Mouse (Mus musculus) left cerebral cortex, postnatal 25 days (tissue): Measurements from ENCODE around the gene Ubl4b. TPM values are rescaled to one million over a fixed set of nuclear protein-coding genes. Genes with fewer than 3 reads are reported as not detected.
A peak's percentile ranks its signal among the peaks of the same experiment; 100 is the strongest.

Source experiments
- DNase-seq, 2 experiments: peaks; one replicate each; pipeline ENCODE4 v3.0.0; 2022; ENCODE audit warnings: low spot score in 2 of 2, mixed read lengths in 1 of 2
- intact Hi-C: fragments of 180-260 bp; cut with DNase I; formaldehyde crosslinking; loops from one replicate; pipeline ENCODE4 v1.15.1; 2025
- total RNA-seq, 2 experiments: library from RNA; stranded (reverse); gene quantifications; 2 replicates each; pipeline ENCODE4 v1.2.3; 2021

The Ubl4b gene
- total RNA-seq, 2 experiments from 2014 or later: 0.23 TPM; not detected in 1

DNA sequence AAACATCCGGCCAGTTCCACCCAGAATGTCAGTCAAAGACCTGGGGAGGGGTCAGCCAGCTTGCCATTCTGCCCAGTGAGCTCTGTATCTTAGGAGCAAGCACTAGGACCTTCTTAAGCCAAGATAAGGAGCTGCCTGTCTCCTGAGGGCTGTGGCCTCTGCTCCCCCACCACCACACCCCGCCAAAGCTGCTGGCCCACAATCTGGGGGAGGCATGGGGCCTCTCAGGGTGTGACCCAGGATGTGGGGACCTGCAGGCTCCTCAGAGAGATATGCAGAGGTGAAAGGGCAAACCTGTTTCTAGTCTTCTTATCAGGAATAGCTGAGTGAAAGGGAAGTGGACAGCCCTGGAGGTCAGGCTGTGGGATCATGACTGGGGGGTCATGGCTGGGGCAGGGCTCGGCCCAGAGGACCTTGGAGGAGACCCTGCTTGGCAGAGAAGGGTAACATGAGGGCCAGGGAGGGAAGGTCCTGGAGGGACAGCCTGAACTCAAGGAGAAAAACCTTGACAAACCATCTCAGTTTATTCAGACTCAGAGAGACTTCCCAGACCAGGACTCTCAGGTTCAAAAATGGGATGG is 23.0 kb upstream of the Ubl4b start:
- intact Hi-C loops: loop anchor here (2.0 kb wide), 1 partner anchor 19 kb away; no protein-coding TSS in a partner anchor
- DNase-seq: no peak

DNA sequence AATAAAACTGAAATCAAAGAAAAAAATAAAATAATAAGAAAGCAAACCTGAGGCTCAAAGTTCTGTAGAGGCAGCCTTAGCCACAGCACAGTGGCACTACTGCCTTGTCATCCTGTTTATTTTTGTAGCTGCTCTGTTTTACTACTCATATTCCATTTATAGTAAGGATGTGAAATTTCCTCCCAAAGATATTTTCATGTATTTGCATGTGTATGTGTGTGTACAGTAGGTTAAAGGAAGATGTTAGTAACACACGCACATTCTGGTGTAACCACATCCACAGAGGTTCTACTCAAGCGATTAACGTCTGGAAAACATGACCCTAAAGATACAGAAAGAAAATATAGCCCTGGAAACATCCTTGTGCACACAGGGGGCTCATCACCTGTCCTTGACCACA is 21.9 kb upstream of the Ubl4b start:
- DNase-seq: no peak
- intact Hi-C loops: no loop called here

- intact Hi-C loops: no loop called here
- DNase-seq: peak in 1 of 2 experiments; percentile 16
Measured at GRCm38 (mm10) chr3:107571205-107571604, 16.3 kb upstream of the Ubl4b start.

GRCm38 (mm10) chr3:107568721-107569120 is 13.8 kb upstream of the Ubl4b start:
- no peak for DNase-seq
- intact Hi-C loops: no loop called here

GRCm38 (mm10) chr3:107567766-107568165 is 12.9 kb upstream of the Ubl4b start:
- no peak for DNase-seq
- intact Hi-C loops: no loop called here

- no peak for DNase-seq
- intact Hi-C loops: no loop called here
Measured at GRCm38 (mm10) chr3:107565331-107565730, 10.5 kb upstream of the Ubl4b start.

- intact Hi-C loops: no loop called here
- no peak for DNase-seq
Measured at GRCm38 (mm10) chr3:107563880-107564279, 9.0 kb upstream of the Ubl4b start.

- intact Hi-C loops: no loop called here
Measured at GRCm38 (mm10) chr3:107562591-107562990, 7.7 kb upstream of the Ubl4b start.

DNA sequence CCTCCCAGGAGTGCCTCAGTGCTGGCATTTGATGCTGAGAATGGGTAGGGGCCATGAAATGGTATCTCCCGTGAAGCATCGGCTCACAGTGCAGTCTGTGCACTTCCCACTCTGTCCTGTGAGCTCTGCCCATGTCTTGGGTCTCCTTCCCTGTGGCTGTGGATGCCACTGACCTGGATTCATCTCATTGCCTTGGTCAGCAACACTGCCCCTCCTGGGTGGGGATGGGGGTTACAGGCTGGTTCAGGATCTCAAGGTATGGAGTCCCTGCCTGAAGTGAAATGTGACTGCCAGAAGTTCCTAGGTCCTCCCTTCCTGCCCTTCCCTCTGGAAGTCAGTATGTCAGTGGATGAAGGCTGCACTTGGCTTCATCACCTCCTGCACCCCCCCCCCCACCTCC is 7.2 kb upstream of the Ubl4b start:
- intact Hi-C loops: no loop called here
- DNase-seq: no peak

More at GRCm38 (mm10) chr3:107562591-107562990, 7.7 kb upstream of the Ubl4b start:
- no peak for DNase-seq

GRCm38 (mm10) chr3:107559183-107559582 is 4.3 kb upstream of the Ubl4b start:
- DNase-seq: peak; percentile 64 to 66
- intact Hi-C loops: loop anchor here (2.0 to 5.0 kb wide), 2 partner anchors 20 to 53 kb away; no protein-coding TSS in a partner anchor

DNA sequence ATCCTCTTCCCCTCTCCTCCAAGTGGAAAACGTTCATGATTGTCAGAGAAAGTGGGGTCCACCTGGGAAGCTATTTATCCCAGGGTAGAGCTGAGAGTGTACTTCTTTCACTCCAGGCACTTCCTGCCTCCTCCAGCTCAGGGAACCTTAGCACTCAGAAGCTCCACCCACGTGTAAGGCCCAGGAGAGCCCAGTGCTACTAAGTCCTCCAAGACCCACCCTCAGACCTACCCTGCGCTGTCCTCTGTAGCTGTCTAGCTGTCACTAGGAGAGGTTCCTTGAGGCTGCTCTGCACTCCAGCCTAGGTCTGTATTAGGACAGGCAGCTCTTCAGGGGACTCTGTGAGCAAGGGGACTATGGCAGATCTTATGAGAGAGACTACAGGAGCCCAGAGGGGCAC is 3.9 kb upstream of the Ubl4b start:
- intact Hi-C loops: loop anchor here (2.0 to 5.0 kb wide), 2 partner anchors 20 to 54 kb away; no protein-coding TSS in a partner anchor
- DNase-seq: no peak

- intact Hi-C loops: no loop called here
- DNase-seq: peak; percentile 66 to 71
Measured at GRCm38 (mm10) chr3:107550409-107551049, 4.3 kb downstream of the Ubl4b start.

GRCm38 (mm10) chr3:107546956-107547355 is 7.9 kb downstream of the Ubl4b start:
- intact Hi-C loops: loop anchor here (5.0 kb wide), 1 partner anchor 35 kb away; no protein-coding TSS in a partner anchor
- no peak for DNase-seq

- DNase-seq: no peak
- intact Hi-C loops: loop anchor here (5.0 kb wide), 1 partner anchor 36 kb away; no protein-coding TSS in a partner anchor
Measured at GRCm38 (mm10) chr3:107545716-107546412, 9.0 kb downstream of the Ubl4b start.

DNA sequence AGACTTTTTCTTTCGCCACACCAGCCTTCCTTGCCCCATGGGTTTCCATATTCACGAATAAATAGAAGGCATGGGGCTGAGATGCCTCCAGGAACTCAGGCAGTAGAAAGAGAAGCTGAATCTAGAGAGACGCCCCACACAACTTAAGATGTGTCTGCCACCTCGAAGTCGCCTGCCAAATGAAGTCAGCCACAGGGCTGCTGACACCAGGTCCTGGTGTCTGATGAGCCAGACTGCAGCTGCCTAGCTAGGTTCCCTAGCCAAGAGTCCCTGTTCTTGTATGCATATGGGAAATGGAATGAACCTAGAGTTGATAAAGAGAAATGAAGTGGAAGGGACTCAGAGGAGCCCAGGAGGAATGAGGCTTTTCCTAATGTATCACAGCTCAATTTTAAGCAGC is 9.6 kb downstream of the Ubl4b start:
- peak in 1 of 2 experiments; percentile 10 for DNase-seq
- intact Hi-C loops: loop anchor here (5.0 kb wide), 1 partner anchor 37 kb away; no protein-coding TSS in a partner anchor

DNA sequence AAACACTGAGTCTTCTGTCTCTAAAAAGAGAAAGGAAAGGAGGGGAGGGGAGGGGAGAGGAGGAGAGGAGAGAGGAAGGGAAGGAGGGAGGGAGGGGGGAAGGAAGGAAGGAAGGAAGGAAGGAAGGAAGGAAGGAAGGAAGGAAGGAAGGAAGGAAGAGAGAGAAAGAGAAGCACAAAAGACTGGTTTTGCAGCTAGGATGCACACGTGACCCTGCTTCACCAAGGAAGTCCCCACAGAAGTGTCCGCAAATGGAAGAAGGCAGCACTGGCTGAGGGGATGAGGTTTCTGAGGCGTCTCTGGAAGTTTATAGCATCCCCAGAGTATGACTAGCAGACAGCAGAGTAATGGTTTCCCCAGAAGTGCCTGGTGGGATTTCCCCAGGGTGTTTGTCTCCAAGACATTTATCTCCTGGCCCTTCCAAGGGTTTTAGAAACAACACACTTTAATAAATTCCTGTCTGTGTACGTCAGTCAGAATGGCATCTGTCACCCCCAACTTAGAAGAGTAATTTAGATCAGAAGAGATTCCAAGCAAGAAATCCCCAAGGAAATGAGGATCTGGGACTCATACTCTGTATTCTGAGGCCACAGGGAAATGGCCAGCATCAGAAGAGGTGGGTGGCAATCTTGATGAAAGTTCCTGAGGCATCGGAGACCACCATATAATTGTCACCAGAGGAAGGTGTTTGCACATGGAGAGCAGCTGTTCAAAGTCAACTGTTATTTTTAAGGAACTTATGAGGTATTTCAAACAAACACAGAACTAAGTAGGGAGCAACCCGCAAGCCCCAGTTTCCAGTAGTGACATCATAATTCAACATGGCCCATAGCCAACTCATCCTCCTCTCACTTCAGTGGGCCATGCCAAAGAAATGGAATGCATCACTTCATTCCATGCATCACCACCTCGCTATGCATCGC is 11.5 kb downstream of the Ubl4b start:
- intact Hi-C loops: no loop called here
- DNase-seq: no peak

DNA sequence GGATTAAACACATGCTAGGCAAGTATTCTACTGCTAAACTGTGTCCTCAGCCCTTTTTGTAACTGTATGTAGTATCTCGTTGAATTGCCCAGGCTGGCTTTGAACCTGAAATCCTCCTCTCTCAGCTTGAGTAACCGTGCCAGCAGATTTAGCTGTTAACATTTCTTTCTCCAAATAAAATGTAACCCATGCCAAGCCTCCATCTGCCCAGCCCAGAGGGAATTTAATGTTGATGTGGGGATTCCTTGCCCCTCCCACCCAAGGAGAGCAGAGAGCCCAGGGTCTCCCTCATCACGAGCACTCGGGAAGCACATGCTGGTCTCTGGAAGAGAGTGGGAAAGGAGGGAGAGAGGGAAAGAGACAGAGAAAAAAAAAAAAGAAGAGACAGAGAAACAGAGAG is 12.3 kb downstream of the Ubl4b start:
- no peak for DNase-seq
- intact Hi-C loops: no loop called here

DNA sequence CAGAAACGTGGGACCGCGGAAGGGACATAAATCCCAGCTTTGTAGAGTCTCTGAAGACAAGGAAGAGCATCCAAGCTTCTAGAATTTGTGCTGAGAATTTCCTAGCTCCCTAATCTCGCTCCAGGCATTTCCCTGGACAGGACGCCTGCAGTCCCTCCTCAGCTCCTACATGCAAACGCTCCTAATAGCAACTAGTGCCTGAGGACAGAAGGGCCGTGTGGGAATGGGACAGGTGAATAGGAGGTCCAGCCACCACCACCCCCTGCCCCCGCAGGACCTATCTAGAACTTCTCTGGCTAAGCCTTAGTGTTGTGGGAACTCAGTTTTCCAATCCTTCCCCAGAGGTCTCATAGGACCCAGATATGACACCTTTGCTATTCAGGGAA is 17.4 kb downstream of the Ubl4b start:
- DNase-seq: no peak
- intact Hi-C loops: loop anchor here (2.0 kb wide), 2 partner anchors 31 to 55 kb away; no protein-coding TSS in a partner anchor

GRCm38 (mm10) chr3:107536810-107537503 is 17.9 kb downstream of the Ubl4b start:
- DNase-seq: peak; percentile 86 to 96
- intact Hi-C loops: loop anchor here (2.0 kb wide), 2 partner anchors 30 to 54 kb away; no protein-coding TSS in a partner anchor
